Mouse (Mus musculus) heart, adult 2 months (tissue): ENCODE measurements around the gene Naxe.

ENCODE experiments used
- CTCF ChIP-seq: fragments of 200-600 bp; IDR thresholded peaks from 2 replicates; pipeline ENCODE4 v1.8.1; 2022; ENCODE audit warnings: antibody characterized with exemption, mild to moderate bottlenecking, moderate library complexity
- EP300 ChIP-seq: fragments of 200-500 bp; IDR thresholded peaks from 2 replicates; pipeline ENCODE4 v1.6.1; 2011; ENCODE audit warnings: low read depth, low read length, control low read depth; ENCODE audit not compliant: insufficient read depth
- POLR2A ChIP-seq: fragments of 200-500 bp; IDR thresholded peaks from 2 replicates; pipeline ENCODE4 v1.6.1; 2011; ENCODE audit warnings: mild to moderate bottlenecking, low read depth, low read length, control low read depth; ENCODE audit not compliant: insufficient read depth

DNA sequence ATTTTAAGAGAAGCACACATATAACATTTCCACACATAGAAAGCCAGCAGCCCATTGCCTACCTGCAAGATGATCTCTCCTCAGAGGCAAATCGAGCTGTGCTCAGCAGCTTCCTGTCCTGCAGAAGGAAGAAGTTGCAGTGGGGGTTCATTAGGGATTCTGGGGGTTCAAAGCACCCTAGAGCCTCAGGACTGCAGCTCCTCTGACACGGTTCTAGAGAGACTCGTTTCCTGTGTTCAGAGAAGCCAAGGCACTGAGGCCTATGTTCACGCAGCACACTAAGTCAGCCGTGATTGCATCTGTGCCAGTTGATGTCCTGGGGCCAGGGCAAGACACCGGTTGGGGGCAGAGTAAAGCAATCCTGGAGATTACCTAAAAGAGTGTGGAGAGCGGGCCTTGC lies 31.5 kb downstream of the Naxe start:
- no peak for TF ChIP-seq CTCF
- no peak for TF ChIP-seq POLR2A
- TF ChIP-seq EP300: no peak
